Mouse (Mus musculus): ENCODE data around the gene Tnnt1. TPM values are rescaled to one million over a fixed set of nuclear protein-coding genes. Genes with fewer than 3 reads are reported as not detected.

Gene Tnnt1
- polyA plus RNA-seq, 1 experiment from 2014 or later = 190 TPM

GRCm38 (mm10) chr7:4470275-4471178 is 45.7 kb downstream of the Tnnt1 start:
- Histone ChIP-seq H3K4me2 (ENCODE audit: low read depth, low read length) (peak overlapping the region; percentile 70), H3K4me3 (ENCODE audit: low read length) (peak overlapping the region; percentile 44), H3K4me1 (ENCODE audit: control insufficient read depth, insufficient read depth, low read length) (peaks cover 10% of the 10 kb centered on the region), H3K27ac (ENCODE audit: low read length) (no peak overlapping the region), H3K27me3 (ENCODE audit: control insufficient read depth, insufficient read depth, low read length) (peaks cover 31% of the 10 kb centered on the region), H3K36me3 (ENCODE audit: control insufficient read depth, insufficient read depth) (no peaks in the 10 kb centered on the region), H3K9ac (ENCODE audit: low read length) (peak overlapping the region; percentile 56; the same call in 1 of the 2 replicates), H3K9me3 (replicated peaks; ENCODE audit: control insufficient read depth, low read length) (no peaks in the 10 kb centered on the region)
- ATAC-seq (replicated peaks; ENCODE audit: extremely low read depth, insufficient read depth, low FRiP score) = 0 out of 2 replicates have a peak, but pooled peaks have one; percentile 19
- 4% methylated on average over 34 of the region's 35 CpGs for WGBS

GRCm38 (mm10) chr7:4467801-4468200 is 48.4 kb downstream of the Tnnt1 start:
- Histone ChIP-seq H3K27ac (ENCODE audit: low read length) (no peak overlapping the region), H3K4me1 (ENCODE audit: control insufficient read depth, insufficient read depth, low read length) (peaks cover 8% of the 10 kb centered on the region), H3K27me3 (ENCODE audit: control insufficient read depth, insufficient read depth, low read length) (peaks cover 23% of the 10 kb centered on the region), H3K4me2 (ENCODE audit: low read depth, low read length) (no peak overlapping the region), H3K9me3 (replicated peaks; ENCODE audit: control insufficient read depth, low read length) (no peaks in the 10 kb centered on the region), H3K9ac (ENCODE audit: low read length) (no peak overlapping the region), H3K4me3 (ENCODE audit: low read length) (no peak overlapping the region), H3K36me3 (ENCODE audit: control insufficient read depth, insufficient read depth) (no peaks in the 10 kb centered on the region)
- ATAC-seq (replicated peaks; ENCODE audit: extremely low read depth, insufficient read depth, low FRiP score) = no peak
- 71% methylated on average over 3 of the region's 3 CpGs for WGBS

GRCm38 (mm10) chr7:4464194-4464824 is 51.9 kb downstream of the Tnnt1 start:
- Histone ChIP-seq H3K27me3 (ENCODE audit: control insufficient read depth, insufficient read depth, low read length) (peaks cover 6% of the 10 kb centered on the region), H3K4me2 (ENCODE audit: low read depth, low read length) (no peak overlapping the region), H3K4me1 (ENCODE audit: control insufficient read depth, insufficient read depth, low read length) (no peaks in the 10 kb centered on the region), H3K9ac (ENCODE audit: low read length) (no peak overlapping the region), H3K27ac (ENCODE audit: low read length) (0 out of 2 replicates have a peak overlapping the region, but pooled peaks have one; percentile 16), H3K9me3 (replicated peaks; ENCODE audit: control insufficient read depth, low read length) (no peaks in the 10 kb centered on the region), H3K36me3 (ENCODE audit: control insufficient read depth, insufficient read depth) (no peaks in the 10 kb centered on the region), H3K4me3 (ENCODE audit: low read length) (no peak overlapping the region)
- no peak for ATAC-seq (replicated peaks; ENCODE audit: extremely low read depth, insufficient read depth, low FRiP score)
- 8% methylated on average over 11 of the region's 12 CpGs for WGBS

- H3K9ac ChIP-seq (ENCODE audit: low read length) = peak within 1 kb of the TSS; percentile 64
- H3K4me3 ChIP-seq (ENCODE audit: low read length) = peak within 1 kb of the TSS; percentile 45
- H3K36me3 ChIP-seq (ENCODE audit: control insufficient read depth, insufficient read depth) = no peaks in the 10 kb centered on the region
- no peak for ATAC-seq (replicated peaks; ENCODE audit: extremely low read depth, insufficient read depth, low FRiP score)
- H3K4me2 ChIP-seq (ENCODE audit: low read depth, low read length) = peak within 1 kb of the TSS; percentile 58
- H3K27ac ChIP-seq (ENCODE audit: low read length) = peak within 1 kb of the TSS; percentile 66
- WGBS = 50% methylated on average over 13 of the region's 16 CpGs
- H3K9me3 ChIP-seq (replicated peaks; ENCODE audit: control insufficient read depth, low read length) = no peaks in the 10 kb centered on the region
- H3K4me1 ChIP-seq (ENCODE audit: control insufficient read depth, insufficient read depth, low read length) = no peaks in the 10 kb centered on the region
- no peaks in the 10 kb centered on the region; the same call in 1 of the 2 replicates for H3K27me3 ChIP-seq (ENCODE audit: control insufficient read depth, insufficient read depth, low read length)
Observed at GRCm38 (mm10) chr7:4460576-4461434, 55.4 kb downstream of the Tnnt1 start, which contains the start of gene Eps8l1. Gene Eps8l1 (plus strand): TSS chr7:4460674.

Other genes starting within 250 kb of the Tnnt1 start
- gene Ncr1, start 178.7 kb downstream of the Tnnt1 start, polyA plus RNA-seq (2015; fragmentation: Nextera tagmentation; extraction: Ambion mirVana) = 0.12 TPM in 1 of 2 replicates, not detected in the other
- 0.14 and 0.16 TPM in 2 replicates for gene Gp6, start 118.6 kb downstream of the Tnnt1 start, polyA plus RNA-seq (2015; fragmentation: Nextera tagmentation; extraction: Ambion mirVana)
- gene Rdh13, start 70.7 kb downstream of the Tnnt1 start, polyA plus RNA-seq (2015; fragmentation: Nextera tagmentation; extraction: Ambion mirVana) = 31.9 and 32.2 TPM in 2 replicates
- 3.6 and 5.6 TPM in 2 replicates for gene Eps8l1, start 55.7 kb downstream of the Tnnt1 start, polyA plus RNA-seq (2015; fragmentation: Nextera tagmentation; extraction: Ambion mirVana)
- 28.6 and 39.8 TPM in 2 replicates for gene Ppp1r12c, start 14.7 kb downstream of the Tnnt1 start, polyA plus RNA-seq (2015; fragmentation: Nextera tagmentation; extraction: Ambion mirVana)
- gene Tnni3, start 7.8 kb upstream of the Tnnt1 start, polyA plus RNA-seq (2015; fragmentation: Nextera tagmentation; extraction: Ambion mirVana) = 3,783 and 3,984 TPM in 2 replicates
- 1.1 and 1.3 TPM in 2 replicates for gene Dnaaf3, start 16.1 kb upstream of the Tnnt1 start, polyA plus RNA-seq (2015; fragmentation: Nextera tagmentation; extraction: Ambion mirVana)
- gene Syt5, start 31.2 kb upstream of the Tnnt1 start, polyA plus RNA-seq (2015; fragmentation: Nextera tagmentation; extraction: Ambion mirVana) = 1.9 and 3.4 TPM in 2 replicates
- 0.17 TPM in 1 of 2 replicates, not detected in the other for gene Ptprh, start 87.7 kb upstream of the Tnnt1 start, polyA plus RNA-seq (2015; fragmentation: Nextera tagmentation; extraction: Ambion mirVana)
- gene Tmem86b, start 115.0 kb upstream of the Tnnt1 start, polyA plus RNA-seq (2015; fragmentation: Nextera tagmentation; extraction: Ambion mirVana) = 1.0 and 1.5 TPM in 2 replicates
- 4.9 and 5.8 TPM in 2 replicates for gene Ppp6r1, start 142.6 kb upstream of the Tnnt1 start, polyA plus RNA-seq (2015; fragmentation: Nextera tagmentation; extraction: Ambion mirVana)
- 76.6 and 82.0 TPM in 2 replicates for gene Hspbp1, start 168.7 kb upstream of the Tnnt1 start, polyA plus RNA-seq (2015; fragmentation: Nextera tagmentation; extraction: Ambion mirVana)
- gene Brsk1, start 174.2 kb upstream of the Tnnt1 start, polyA plus RNA-seq (2015; fragmentation: Nextera tagmentation; extraction: Ambion mirVana) = 0.49 and 1.1 TPM in 2 replicates
- gene Tmem150b, start 208.9 kb upstream of the Tnnt1 start, polyA plus RNA-seq (2015; fragmentation: Nextera tagmentation; extraction: Ambion mirVana) = 0.06 and 0.33 TPM in 2 replicates
- 53.6 and 59.0 TPM in 2 replicates for gene Kmt5c, start 223.7 kb upstream of the Tnnt1 start, polyA plus RNA-seq (2015; fragmentation: Nextera tagmentation; extraction: Ambion mirVana)
- 24.1 and 32.0 TPM in 2 replicates for gene Cox6b2, start 236.7 kb upstream of the Tnnt1 start, polyA plus RNA-seq (2015; fragmentation: Nextera tagmentation; extraction: Ambion mirVana)